Mouse (Mus musculus) kidney, adult 2 months (tissue): Measurements from ENCODE around the gene Zswim4. TPM values are rescaled to one million over a fixed set of nuclear protein-coding genes. Genes with fewer than 3 reads are reported as not detected.
"Not testable (repeated sequence)": the region's sequence is repeated elsewhere in the genome, so short reads cannot be mapped to it uniquely, and the experiment has no call there.

Source experiments
- DNase-seq: peaks from one replicate; pipeline ENCODE4 v3.0.0; 2021
- H3K27ac ChIP-seq: fragments of 200-500 bp; 2 replicates; pipeline ENCODE4 v1.5.1; 2012; ENCODE audit warnings: low read depth, low read length, control low read depth, inconsistent platforms; ENCODE audit not compliant: insufficient read depth
- H3K27me3 ChIP-seq: fragments of 200-500 bp; replicated peaks from 2 replicates; pipeline ENCODE4 v1.6.1; 2012; ENCODE audit warnings: mild to moderate bottlenecking, moderate library complexity, low read length, inconsistent platforms; ENCODE audit not compliant: control insufficient read depth, insufficient read depth
- H3K36me3 ChIP-seq: fragments of 200-500 bp; 2 replicates; pipeline ENCODE4 v1.6.1; 2012; ENCODE audit warnings: mild to moderate bottlenecking, moderate library complexity, low read length, inconsistent platforms; ENCODE audit not compliant: control insufficient read depth, insufficient read depth
- H3K4me1 ChIP-seq: fragments of 200-500 bp; 2 replicates; pipeline ENCODE4 v1.6.1; 2011; ENCODE audit warnings: low read length; ENCODE audit not compliant: control insufficient read depth, insufficient read depth
- H3K4me3 ChIP-seq: fragments of 200-500 bp; 2 replicates; pipeline ENCODE4 v1.5.1; 2011; ENCODE audit warnings: mild to moderate bottlenecking, low read depth, low read length, control low read depth; ENCODE audit not compliant: insufficient read depth
- CTCF ChIP-seq: fragments of 200-500 bp; conservative IDR thresholded peaks from 2 replicates; pipeline ENCODE4 v1.5.1; 2011; ENCODE audit warnings: low read depth, mild to moderate bottlenecking, control low read depth, low read length, moderate library complexity, mixed read lengths; ENCODE audit not compliant: insufficient read depth, insufficient read length
- POLR2A ChIP-seq: fragments of 200-500 bp; IDR thresholded peaks from one replicate; pipeline ENCODE4 v1.6.1; 2011; ENCODE audit warnings: low read depth, low read length, control low read depth
- WGBS: fragments of 180-500 bp; shearing (Covaris S2); methylation state at CpG from one replicate; pipeline ENCODE4 v1.1.7; 2018; 5-methylcytosine and 5-hydroxymethylcytosine counted together
- polyA plus RNA-seq: library from polyadenylated mRNA; depleted of rRNA; stranded (reverse); fragments of >200 nt; gene quantifications from 2 replicates; pipeline ENCODE4 v1.2.3, GENCODE M21; 2012; rRNA removed

Zswim4 gene
- polyA plus RNA-seq = 9.2 and 10.0 TPM in 2 replicates

- DNase-seq = peak; percentile 100
- WGBS = under 1% methylated on average over 35 of the region's 35 CpGs
- TF ChIP-seq POLR2A (no peak), CTCF (no peak)
- H3K27me3 ChIP-seq = no peaks in the 10 kb centered on the region
- H3K4me3 ChIP-seq = peak within 1 kb of the TSS; percentile 90
- H3K27ac ChIP-seq = peak within 1 kb of the TSS; percentile 76
- peaks cover 10% of the 10 kb centered on the region; the same call in 1 of the 2 replicates for H3K4me1 ChIP-seq
- H3K36me3 ChIP-seq = no peaks in the 10 kb centered on the region
Observed at GRCm38 (mm10) chr8:84236998-84237473, at the start of gene Zswim4. Zswim4 (minus strand) TSS chr8:84237055.

- DNase-seq = peak; percentile 60
- H3K4me1 ChIP-seq, H3K36me3 ChIP-seq, H3K27ac ChIP-seq, H3K4me3 ChIP-seq, H3K27me3 ChIP-seq: not testable (repeated sequence)
- TF ChIP-seq CTCF = peak; percentile 72
- 48% methylated on average over 5 of the region's 5 CpGs for WGBS
Observed at GRCm38 (mm10) chr8:84285665-84286064, 48.8 kb upstream of the Zswim4 start.

- DNase-seq = no peak
- Histone ChIP-seq H3K27me3 (no peaks in the 10 kb centered on the region), H3K4me3 (peak overlapping the region; percentile 54), H3K36me3 (no peaks in the 10 kb centered on the region), H3K4me1 (no peaks in the 10 kb centered on the region), H3K27ac (no peak overlapping the region)
- 13% methylated on average over 9 of the region's 9 CpGs for WGBS
- TF ChIP-seq POLR2A (no peak), CTCF (no peak)
Observed at GRCm38 (mm10) chr8:84284608-84285063, 47.8 kb upstream of the Zswim4 start.

- no peak for DNase-seq
- WGBS = 62% methylated on average over 10 of the region's 10 CpGs
Observed at GRCm38 (mm10) chr8:84280777-84281176, 43.9 kb upstream of the Zswim4 start.

GRCm38 (mm10) chr8:84276447-84276846, 39.6 kb upstream of the Zswim4 start:
- Histone ChIP-seq H3K4me1 (no peaks in the 10 kb centered on the region), H3K36me3 (no peaks in the 10 kb centered on the region), H3K27me3 (no peaks in the 10 kb centered on the region), H3K27ac (no peak overlapping the region), H3K4me3 (no peak overlapping the region)
- TF ChIP-seq POLR2A (no peak), CTCF (no peak)
- WGBS = 79% methylated on average over 1 of the region's 1 CpGs
- no peak for DNase-seq

More at GRCm38 (mm10) chr8:84280777-84281176, 43.9 kb upstream of the Zswim4 start:
- Histone ChIP-seq H3K27me3 (no peaks in the 10 kb centered on the region), H3K4me3 (no peak overlapping the region), H3K36me3 (no peaks in the 10 kb centered on the region), H3K4me1 (no peaks in the 10 kb centered on the region), H3K27ac (no peak overlapping the region)
- no peak for TF ChIP-seq CTCF
- no peak for TF ChIP-seq POLR2A

- WGBS = 83% methylated on average over 3 of the region's 3 CpGs
- Histone ChIP-seq H3K4me3 (no peak overlapping the region), H3K36me3 (no peaks in the 10 kb centered on the region), H3K4me1 (peaks cover 3% of the 10 kb centered on the region; the same call in 1 of the 2 replicates), H3K27me3 (no peaks in the 10 kb centered on the region), H3K27ac (no peak overlapping the region)
- TF ChIP-seq CTCF (no peak), POLR2A (no peak)
- DNase-seq = no peak
Observed at GRCm38 (mm10) chr8:84273968-84274367, 37.1 kb upstream of the Zswim4 start.

- TF ChIP-seq POLR2A = no peak
- no peak for TF ChIP-seq CTCF
- Histone ChIP-seq H3K4me3 (no peak overlapping the region), H3K36me3 (no peaks in the 10 kb centered on the region), H3K27ac (no peak overlapping the region), H3K4me1 (peaks cover 3% of the 10 kb centered on the region; the same call in 1 of the 2 replicates), H3K27me3 (no peaks in the 10 kb centered on the region)
- no peak for DNase-seq
- 83% methylated on average over 4 of the region's 4 CpGs for WGBS
Observed at GRCm38 (mm10) chr8:84272302-84272701, 35.4 kb upstream of the Zswim4 start.
